Mouse (Mus musculus): ENCODE data around the gene Stk32c. TPM values are rescaled to one million over a fixed set of nuclear protein-coding genes. Genes with fewer than 3 reads are reported as not detected.

The Stk32c gene
- polyA plus RNA-seq, 1 experiment from 2014 or later: 0.21 TPM

DNA sequence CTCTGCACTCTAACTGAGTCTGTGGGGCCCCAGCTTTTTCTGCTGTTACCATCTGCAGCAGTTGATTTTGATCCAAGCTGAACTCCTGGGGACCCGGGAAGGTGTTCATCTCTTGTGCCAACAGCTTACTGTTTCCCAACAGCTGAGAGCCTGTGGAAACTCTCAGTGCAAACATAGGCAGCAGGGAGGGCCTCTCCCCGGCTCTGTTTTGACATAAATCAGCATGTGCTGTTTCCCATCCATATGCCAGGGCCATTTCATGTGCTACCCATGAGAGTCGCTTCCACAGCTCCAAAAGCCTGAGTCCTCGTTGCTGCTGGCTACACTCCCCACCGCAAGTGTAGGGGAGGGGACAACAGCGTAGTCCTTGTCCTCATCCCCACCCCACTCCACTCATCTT lies 134.9 kb downstream of the Stk32c start:
- Histone ChIP-seq H3K4me1 (peaks cover 68% of the 10 kb centered on the region), H3K36me3 (replicated peaks) (no peaks in the 10 kb centered on the region)
- DNase-seq (ENCODE audit: extremely low spot score, low spot score): no peak

DNA sequence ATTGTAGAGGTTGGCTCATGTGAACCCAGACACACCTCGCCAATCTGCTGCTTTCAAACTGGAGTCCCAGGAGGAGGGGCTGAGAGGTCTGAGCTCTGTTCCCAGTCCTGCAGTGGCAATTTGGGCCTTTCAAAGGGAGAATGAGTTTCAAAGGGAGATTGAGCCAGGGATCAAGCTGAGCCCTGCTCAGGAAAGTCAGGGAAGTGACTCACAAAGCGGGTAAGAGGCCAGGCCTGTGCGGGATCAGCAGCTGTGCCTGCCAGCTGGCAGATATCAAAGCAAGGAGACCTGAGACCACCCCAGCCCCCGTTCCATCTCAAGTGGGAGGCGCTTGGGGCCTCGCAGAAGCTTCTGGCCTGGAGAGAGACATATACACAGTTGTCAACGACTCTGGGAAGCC lies 135.8 kb downstream of the Stk32c start:
- Histone ChIP-seq H3K4me1 (peaks cover 60% of the 10 kb centered on the region), H3K27me3 (ENCODE audit: poor library complexity, severe bottlenecking) (peaks cover 11% of the 10 kb centered on the region), H3K9me3 (no peaks in the 10 kb centered on the region), H3K4me3 (no peak overlapping the region), H3K36me3 (replicated peaks) (no peaks in the 10 kb centered on the region), H3K27ac (peak overlapping the region; percentile 70)
- 16% methylated on average over 7 of the region's 7 CpGs for WGBS
- DNase-seq (ENCODE audit: extremely low spot score, low spot score): peak; percentile 34

More for the DNA sequence above, 134.9 kb downstream of the Stk32c start:
- peaks cover 19% of the 10 kb centered on the region for H3K27me3 ChIP-seq (ENCODE audit: poor library complexity, severe bottlenecking)
- H3K4me3 ChIP-seq: no peak overlapping the region
- H3K27ac ChIP-seq: peak overlapping the region; percentile 70
- 78% methylated on average over 6 of the region's 6 CpGs for WGBS
- no peaks in the 10 kb centered on the region for H3K9me3 ChIP-seq

DNA sequence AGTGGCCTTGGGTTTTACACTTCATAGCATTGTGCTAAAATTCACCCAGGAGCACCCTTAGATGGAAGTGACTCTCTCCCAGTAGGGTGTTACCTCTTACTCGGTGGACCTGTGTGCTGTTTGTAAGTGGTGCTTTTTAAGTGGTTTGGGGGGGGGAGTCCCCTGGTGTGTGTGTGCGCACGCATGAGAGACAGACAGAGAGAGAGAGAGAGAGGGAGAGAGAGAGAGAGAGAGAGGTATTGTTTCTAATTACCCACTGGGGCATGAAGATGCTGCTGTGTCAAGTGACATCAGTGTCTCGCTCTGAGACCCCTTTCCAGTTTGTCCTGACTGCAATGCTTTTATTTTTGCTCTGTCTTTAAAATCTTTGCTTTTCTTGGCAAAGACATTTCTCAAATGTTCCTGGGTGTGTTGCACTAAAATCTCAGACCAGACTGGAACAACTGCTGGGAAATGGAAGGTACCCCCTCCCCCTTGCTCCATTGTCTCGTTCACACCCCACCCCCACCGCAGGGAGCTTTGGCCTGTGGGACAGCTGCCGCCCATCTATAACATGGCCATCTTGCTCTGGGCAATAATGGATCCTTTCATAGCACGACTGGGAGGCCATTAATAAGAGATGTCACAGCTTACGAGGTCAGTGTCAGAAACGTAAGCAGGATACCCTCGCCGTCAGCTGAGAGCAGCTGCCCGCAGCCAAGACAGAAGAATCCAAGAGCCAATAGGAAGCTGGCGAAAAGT lies 137.9 kb downstream of the Stk32c start:
- Histone ChIP-seq H3K4me1 (peaks cover 56% of the 10 kb centered on the region), H3K27me3 (ENCODE audit: poor library complexity, severe bottlenecking) (peaks cover 8% of the 10 kb centered on the region), H3K36me3 (replicated peaks) (no peaks in the 10 kb centered on the region), H3K9me3 (no peaks in the 10 kb centered on the region), H3K27ac (peak overlapping the region; percentile 65), H3K4me3 (no peak overlapping the region)
- WGBS: 45% methylated on average over 14 of the region's 14 CpGs
- no peak for DNase-seq (ENCODE audit: extremely low spot score, low spot score)

DNA sequence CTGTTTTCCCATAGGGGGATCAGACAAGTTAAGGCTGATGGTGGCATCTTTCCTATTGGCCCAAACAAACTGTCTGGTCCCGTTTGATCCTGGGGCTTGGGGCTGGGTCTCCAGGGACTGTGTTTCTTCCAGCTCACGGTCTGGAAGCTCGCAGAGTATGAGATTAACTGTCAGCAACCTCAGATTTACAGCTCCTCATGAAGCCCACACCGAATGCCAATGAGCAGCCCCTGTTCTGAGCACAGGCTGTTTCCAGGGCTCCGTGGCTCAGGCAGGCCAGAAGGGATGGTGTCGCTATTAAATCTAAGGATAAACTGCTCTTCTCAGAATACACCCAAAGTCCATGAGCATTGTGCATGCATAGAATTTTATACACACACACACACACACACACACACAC lies 138.9 kb downstream of the Stk32c start:
- no peaks in the 10 kb centered on the region for H3K9me3 ChIP-seq
- peaks cover 56% of the 10 kb centered on the region for H3K4me1 ChIP-seq
- H3K27me3 ChIP-seq (ENCODE audit: poor library complexity, severe bottlenecking): peaks cover 8% of the 10 kb centered on the region
- no peak overlapping the region for H3K4me3 ChIP-seq
- no peaks in the 10 kb centered on the region for H3K36me3 ChIP-seq (replicated peaks)
- WGBS: 53% methylated on average over 6 of the region's 6 CpGs
- H3K27ac ChIP-seq: peak overlapping the region; percentile 65; the same call in 1 of the 2 replicates
- no peak for DNase-seq (ENCODE audit: extremely low spot score, low spot score)

DNA sequence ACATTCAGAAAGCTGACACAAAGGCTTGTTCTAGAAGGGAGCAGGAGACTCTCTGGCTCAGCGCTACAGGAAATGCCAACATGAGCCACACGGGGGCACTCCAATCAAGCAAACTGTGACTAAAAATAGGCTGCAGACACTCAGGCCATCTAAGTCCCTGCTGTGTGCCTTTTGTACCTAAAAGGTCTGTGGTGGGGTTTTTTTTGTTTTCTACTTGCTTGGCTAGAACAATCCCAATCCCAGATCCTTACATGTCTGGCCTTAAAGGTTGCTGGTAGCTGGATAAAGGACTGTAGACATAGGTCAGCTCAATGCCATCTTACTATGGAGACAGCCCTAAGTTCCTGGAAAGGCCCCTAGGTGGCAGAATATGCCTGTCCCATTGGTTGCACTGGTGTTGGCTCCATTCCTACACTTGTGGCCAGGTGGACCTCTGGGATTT lies 144.9 kb downstream of the Stk32c start:
- H3K27ac ChIP-seq: no peak overlapping the region
- WGBS: 1% methylated on average over 2 of the region's 2 CpGs
- H3K9me3 ChIP-seq: no peaks in the 10 kb centered on the region

GRCm38 (mm10) chr7:139063406-139063805 lies 149.7 kb downstream of the Stk32c start:
- Histone ChIP-seq H3K27me3 (ENCODE audit: poor library complexity, severe bottlenecking) (peaks cover 11% of the 10 kb centered on the region; the same call in 1 of the 2 replicates), H3K4me1 (no peaks in the 10 kb centered on the region), H3K9me3 (no peaks in the 10 kb centered on the region), H3K36me3 (replicated peaks) (no peaks in the 10 kb centered on the region), H3K27ac (no peak overlapping the region), H3K4me3 (no peak overlapping the region)
- 38% methylated on average over 4 of the region's 4 CpGs for WGBS
- DNase-seq (ENCODE audit: extremely low spot score, low spot score): no peak

More for the DNA sequence above, 144.9 kb downstream of the Stk32c start:
- Histone ChIP-seq H3K36me3 (replicated peaks) (no peaks in the 10 kb centered on the region), H3K4me1 (peaks cover 4% of the 10 kb centered on the region; the same call in 1 of the 2 replicates), H3K4me3 (no peak overlapping the region), H3K27me3 (ENCODE audit: poor library complexity, severe bottlenecking) (peaks cover 11% of the 10 kb centered on the region; the same call in 1 of the 2 replicates)
- DNase-seq (ENCODE audit: extremely low spot score, low spot score): peak; percentile 78

Other genes with a start within 250 kb of the Stk32c start
- gene Dpysl4, start 127.3 kb downstream of the Stk32c start, polyA plus RNA-seq (2016; fragmentation: Nextera tagmentation; extraction: Ambion mirVana): 72.5 and 76.5 TPM in 2 replicates
- gene Lrrc27, start 319 bp downstream of the Stk32c start, polyA plus RNA-seq (2016; fragmentation: Nextera tagmentation; extraction: Ambion mirVana): 5.1 and 7.1 TPM in 2 replicates
- 3.7 and 3.8 TPM in 2 replicates for gene Pwwp2b, start 35.2 kb upstream of the Stk32c start, polyA plus RNA-seq (2016; fragmentation: Nextera tagmentation; extraction: Ambion mirVana)
- gene Inpp5a, start 175.8 kb upstream of the Stk32c start, polyA plus RNA-seq (2016; fragmentation: Nextera tagmentation; extraction: Ambion mirVana): 10.5 and 14.3 TPM in 2 replicates